Mouse (Mus musculus): ENCODE data around the gene Dnajb6.

GRCm38 (mm10) chr5:29852376-29852775 is 116.9 kb downstream of the Dnajb6 start:
- no peak for TF ChIP-seq CTCF (IDR thresholded peaks at IDR 0.05; ENCODE audit: extremely low read depth, insufficient read length, insufficient replicate concordance, low read depth, low read length)
- no peak for TF ChIP-seq POLR2A (IDR thresholded peaks at IDR 0.05; ENCODE audit: low read depth, low read length)
